Mouse (Mus musculus) liver, embryonic 14.5 days (tissue): ENCODE measurements at regions not wholly inside any gene's neighbourhood (a gene's known extent, or its start where the extent isn't known, plus 50 kb on each side); places are given as distances from the start of the nearest gene placed in this dataset.

Experiments
- CTCF ChIP-seq: IDR thresholded peaks from 2 replicates; pipeline ENCODE4 v1.5.1; 2016; ENCODE audit warnings: antibody characterized with exemption, low read depth, control low read depth
- EP300 ChIP-seq: IDR thresholded peaks from 2 replicates; pipeline ENCODE4 v1.6.1; 2016; ENCODE audit warnings: antibody characterized with exemption, low read depth

- TF ChIP-seq CTCF (no peak), EP300 (no peak)
Measured at GRCm38 (mm10) chr2:72674856-72675440, 199.0 kb downstream of the Cdca7 start.
